Mouse (Mus musculus) testis, adult 2 months (tissue): ENCODE measurements around the gene Zscan10.

Experiments
- CTCF ChIP-seq: fragments of 200-500 bp; IDR thresholded peaks from 2 replicates; pipeline ENCODE4 v1.5.1; 2012; ENCODE audit warnings: low read depth, mild to moderate bottlenecking, inconsistent platforms, low read length, moderate library complexity; ENCODE audit not compliant: control insufficient read depth, insufficient read depth, insufficient replicate concordance
- POLR2A ChIP-seq: fragments of 200-500 bp; IDR thresholded peaks from 2 replicates; pipeline ENCODE4 v1.6.1; 2012; ENCODE audit warnings: low read depth, mild to moderate bottlenecking, inconsistent platforms, low read length, moderate library complexity; ENCODE audit not compliant: control insufficient read depth

DNA sequence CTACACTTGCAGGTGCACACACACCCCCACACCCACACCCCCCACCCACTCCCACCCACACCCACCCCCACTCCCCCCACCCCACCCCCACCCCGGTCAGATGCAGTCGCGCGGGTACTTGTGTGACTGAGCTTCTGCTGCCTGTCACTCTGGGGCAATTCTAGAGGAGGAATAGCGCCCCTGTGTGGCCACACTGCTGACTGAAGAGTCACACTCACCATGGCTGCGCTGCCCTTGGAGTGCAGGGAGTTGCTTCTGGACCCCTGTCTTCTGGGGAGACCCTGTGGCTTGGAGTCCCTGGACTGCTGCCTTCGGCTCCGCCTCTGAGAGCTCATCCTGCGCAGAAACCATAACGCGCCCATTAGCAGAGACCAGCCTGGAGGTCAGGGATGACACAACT lies 40.9 kb upstream of the Zscan10 start:
- no peak for TF ChIP-seq POLR2A
- TF ChIP-seq CTCF, result peak; percentile 42; the same call in 1 of the 2 replicates
